In genomic region chr13:94057563-94058560, GRCm38 (mm10) we compare ENCODE assay signal across 8 mouse cellular contexts. TPM values are rescaled to one million over a fixed set of nuclear protein-coding genes. Genes with fewer than 3 reads are reported as not detected.
A peak's percentile ranks its signal among the peaks of the same experiment; 100 is the strongest.
DNase-seq lines count a peak whose midpoint lies in the region; ATAC-seq and TF ChIP-seq lines count a peak whose summit lies in the region.

Gene Lhfpl2, plus strand, starts transcription at chr13:94057796.

- peaks cover 9% of the 10 kb centered on the region; the same call in 1 of the 2 replicates for H3K4me1 ChIP-seq in bone marrow macrophage, adult 2 months (ENCODE audit: control insufficient read depth, insufficient read depth, low read length)
- peaks cover 15% of the 10 kb centered on the region for H3K4me1 ChIP-seq in limb, embryonic 14.5 days (ENCODE audit: control insufficient read depth, insufficient read depth, low read length)
- H3K4me1 ChIP-seq in midbrain, embryonic 13.5 days (replicated peaks), result peaks cover 27% of the 10 kb centered on the region
- peaks cover 13% of the 10 kb centered on the region for H3K4me1 ChIP-seq in testis, adult 2 months (ENCODE audit: control insufficient read depth, insufficient read depth, low read length)

- no peaks in the 10 kb centered on the region; the same call in 1 of the 2 replicates for H3K27me3 ChIP-seq in limb, embryonic 14.5 days (ENCODE audit: control insufficient read depth, insufficient read depth, low read length)
- H3K27me3 ChIP-seq in midbrain, embryonic 13.5 days, result peaks cover 50% of the 10 kb centered on the region
- peaks cover 13% of the 10 kb centered on the region for H3K27me3 ChIP-seq in testis, adult 2 months (ENCODE audit: control insufficient read depth, insufficient read depth, low read length)

- H3K27ac ChIP-seq in bone marrow macrophage, adult 2 months (ENCODE audit: insufficient read depth, low read depth, low read length), result no peak within 1 kb of the TSS
- peak within 1 kb of the TSS; percentile 88 for H3K27ac ChIP-seq in limb, embryonic 14.5 days (replicated peaks; ENCODE audit: low read depth, low read length)
- no peak within 1 kb of the TSS for H3K27ac ChIP-seq in midbrain, embryonic 13.5 days
- H3K27ac ChIP-seq in testis, adult 2 months (ENCODE audit: control insufficient read depth, insufficient read depth, low read depth, low read length), result no peak within 1 kb of the TSS

- H3K9ac ChIP-seq in limb, embryonic 14.5 days (ENCODE audit: low read depth, low read length, severe bottlenecking), result peak within 1 kb of the TSS; percentile 91
- peak within 1 kb of the TSS; percentile 74 for H3K9ac ChIP-seq in midbrain, embryonic 13.5 days (replicated peaks)

- intact Hi-C loops in gastrocnemius, postnatal 36 days (cut with DNase I), result loop anchor here (5.0 kb wide), 1 partner anchor 201 kb away; no protein-coding TSS in a partner anchor

- DNase-seq in cerebellum, postnatal 25 days, result peak; percentile 23 to 46
- no peak for DNase-seq in cerebellum, adult 9-11 months
- peak; percentile 21 to 35 for DNase-seq in gastrocnemius, postnatal 36 days
- DNase-seq in induced T-regulatory cell, adult 2 months (ENCODE audit: low read depth), result peak; percentile 16
- peak; percentile 73 for DNase-seq in limb, embryonic 14.5 days (ENCODE audit: low spot score)

- peak within 1 kb of the TSS; percentile 95 for H3K4me3 ChIP-seq in bone marrow macrophage, adult 2 months (ENCODE audit: insufficient read depth, low read length)
- H3K4me3 ChIP-seq in limb, embryonic 14.5 days (replicated peaks; ENCODE audit: low read length), result peak within 1 kb of the TSS; percentile 92
- H3K4me3 ChIP-seq in midbrain, embryonic 13.5 days (replicated peaks), result peak within 1 kb of the TSS; percentile 63
- H3K4me3 ChIP-seq in testis, adult 2 months (ENCODE audit: control insufficient read depth, low read depth, low read length), result peak within 1 kb of the TSS; percentile 83

- WGBS in limb, embryonic 14.5 days, result 1% methylated on average over 49 of the region's 85 CpGs
- under 1% methylated on average over 63 of the region's 85 CpGs for WGBS in midbrain, embryonic 13.5 days

- peak within 1 kb of the TSS; percentile 82 for H3K4me2 ChIP-seq in limb, embryonic 14.5 days (replicated peaks; ENCODE audit: low read depth, low read length, severe bottlenecking)
- H3K4me2 ChIP-seq in midbrain, embryonic 13.5 days (replicated peaks), result peak within 1 kb of the TSS; percentile 96

- no peak for TF ChIP-seq CTCF in bone marrow macrophage, adult 2 months (IDR thresholded peaks at IDR 0.05; ENCODE audit: low read depth, low read length)
- TF ChIP-seq CTCF in testis, adult 2 months (IDR thresholded peaks at IDR 0.05; ENCODE audit: control insufficient read depth, insufficient read depth, insufficient replicate concordance, low read depth, low read length), result no peak

- no peaks in the 10 kb centered on the region for H3K36me3 ChIP-seq in limb, embryonic 14.5 days (ENCODE audit: control insufficient read depth, insufficient read depth, low read length)
- H3K36me3 ChIP-seq in midbrain, embryonic 13.5 days, result no peaks in the 10 kb centered on the region
- H3K36me3 ChIP-seq in testis, adult 2 months (ENCODE audit: control insufficient read depth, insufficient read depth, low read length), result no peaks in the 10 kb centered on the region

- H3K9me3 ChIP-seq in limb, embryonic 14.5 days (ENCODE audit: control insufficient read depth, low read length), result no peaks in the 10 kb centered on the region
- H3K9me3 ChIP-seq in midbrain, embryonic 13.5 days, result no peaks in the 10 kb centered on the region

- peak; percentile 86 for ATAC-seq in limb, embryonic 14.5 days (ENCODE audit: low FRiP score, low read depth)
- ATAC-seq in midbrain, embryonic 13.5 days, result peak; percentile 89

- TF ChIP-seq POLR2A in bone marrow macrophage, adult 2 months (IDR thresholded peaks at IDR 0.05; ENCODE audit: borderline replicate concordance, low read depth, low read length), result no peak
- TF ChIP-seq POLR2A in limb, embryonic 14.5 days (IDR thresholded peaks at IDR 0.05; ENCODE audit: borderline replicate concordance, extremely low read depth, insufficient read depth, insufficient read length), result 0 out of 2 replicates have a peak, but pooled peaks have one; percentile 8
- TF ChIP-seq POLR2A in testis, adult 2 months (IDR thresholded peaks at IDR 0.05; ENCODE audit: control insufficient read depth, low read depth, low read length), result no peak

RNA-seq across cellular contexts. Expression of gene Lhfpl2, which starts in this region (rescaled TPM):
- polyA plus RNA-seq in bone marrow macrophage, adult 2 months (2012; ENCODE audit: insufficient read depth, insufficient read length, missing spikeins), result 50.4 and 54.7 TPM in 2 replicates
- 1 to 10 TPM; 2.6 to 2.8 TPM for total RNA-seq in gastrocnemius, postnatal 36 days (2021)
- 60.5 and 82.1 TPM in 2 replicates for polyA plus RNA-seq in limb, embryonic 14.5 days (2012; rRNA removed)
- polyA plus RNA-seq in limb, embryonic 14.5 days (2014; fragmentation: Nextera tagmentation; extraction: Ambion mirVana), result 69.4 and 71.9 TPM in 2 replicates
- polyA plus RNA-seq in midbrain, embryonic 13.5 days (2015; fragmentation: Nextera tagmentation; extraction: Ambion mirVana), result 10.1 and 11.9 TPM in 2 replicates
- polyA plus RNA-seq in testis, adult 2 months (2012; rRNA removed), result 2.5 and 3.4 TPM in 2 replicates
